Mouse (Mus musculus) thymus, postnatal 10 days (tissue): Measurements from ENCODE around the gene Dlgap4.

Experiments
- DNase-seq, 2 experiments: peaks; one replicate each; pipeline ENCODE4 v3.0.0; 2021; ENCODE audit warnings: low spot score in 2 of 2

Gene Dlgap4

DNA sequence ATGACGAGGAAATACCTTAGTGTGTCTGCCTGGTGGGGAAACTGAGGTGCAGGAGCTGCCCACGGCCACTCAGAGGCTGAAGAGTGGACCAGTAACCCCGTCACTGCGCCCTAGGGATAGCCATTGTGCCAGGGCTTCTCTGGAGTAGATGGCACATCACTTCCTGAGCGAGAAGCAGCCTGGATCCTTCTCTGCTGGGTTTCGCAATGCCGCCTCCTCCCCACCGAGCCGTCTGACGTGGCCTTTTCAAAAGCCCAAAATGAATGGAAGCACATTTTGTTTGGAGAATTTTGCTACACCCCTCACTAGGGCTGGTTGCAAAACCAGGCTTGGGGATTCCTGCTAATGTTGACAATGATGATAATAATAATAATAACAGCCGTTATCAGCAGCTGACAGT lies 4.0 kb downstream of the Dlgap4 start:
- no peak for DNase-seq

DNA sequence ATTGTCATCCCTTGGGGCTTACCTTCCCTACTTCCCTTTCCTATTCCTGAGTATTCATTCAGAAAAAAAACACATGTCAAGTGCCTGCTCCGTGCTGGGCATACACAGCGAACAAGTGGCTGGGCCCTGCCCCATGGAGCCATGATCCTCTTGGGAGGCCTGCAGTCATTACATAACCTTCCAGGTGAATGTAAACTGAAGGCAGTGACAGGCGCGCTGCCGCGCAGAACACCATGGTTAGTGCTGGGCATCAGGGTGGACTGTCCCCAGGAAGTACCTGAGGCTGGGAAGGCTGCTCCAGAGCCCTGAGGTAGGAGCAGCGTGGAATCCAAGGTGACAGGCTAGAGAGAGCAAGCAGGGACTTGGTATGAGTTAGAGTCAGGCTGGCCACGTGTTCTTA lies 7.4 kb downstream of the Dlgap4 start:
- DNase-seq: no peak

DNA sequence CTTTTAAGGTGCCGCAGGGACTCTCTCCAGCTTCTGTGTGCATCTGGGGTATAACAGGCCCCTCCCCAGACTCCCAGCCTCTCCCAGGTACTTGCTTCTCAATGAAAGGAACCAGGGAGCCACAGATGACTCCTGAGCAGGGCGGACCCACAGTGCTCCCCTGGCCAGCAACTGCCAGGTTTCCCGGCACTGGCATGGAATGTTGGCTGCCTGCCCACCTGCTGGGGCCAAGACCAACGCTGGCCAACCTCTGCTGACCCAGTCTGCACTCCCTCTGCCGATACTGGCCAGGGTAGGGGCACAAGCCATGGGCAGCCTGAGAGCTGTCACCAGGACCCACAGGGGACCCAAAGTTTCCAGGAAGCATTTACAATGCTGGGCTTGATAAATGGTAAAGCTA lies 7.9 kb downstream of the Dlgap4 start:
- DNase-seq: no peak

DNA sequence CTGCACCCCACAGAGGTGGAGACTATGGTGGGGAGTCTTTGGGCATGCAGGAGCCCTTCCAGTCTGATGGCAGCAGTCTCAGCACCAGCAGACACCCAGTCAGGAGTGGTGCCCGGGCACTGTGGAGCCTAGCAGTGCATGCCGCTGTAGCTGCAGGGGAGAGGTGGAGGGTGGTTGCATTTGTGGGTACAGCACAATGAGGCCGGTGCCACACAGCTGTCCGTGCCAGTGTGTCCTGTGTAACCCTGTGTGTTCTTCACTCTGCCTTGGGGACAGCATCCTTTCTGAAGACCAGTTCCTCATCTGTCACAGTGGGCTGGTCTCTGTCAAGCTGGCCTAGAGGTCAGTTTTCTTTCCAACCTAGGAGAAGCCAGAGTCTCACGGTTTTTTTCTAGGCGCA lies 8.7 kb downstream of the Dlgap4 start:
- DNase-seq: no peak

DNA sequence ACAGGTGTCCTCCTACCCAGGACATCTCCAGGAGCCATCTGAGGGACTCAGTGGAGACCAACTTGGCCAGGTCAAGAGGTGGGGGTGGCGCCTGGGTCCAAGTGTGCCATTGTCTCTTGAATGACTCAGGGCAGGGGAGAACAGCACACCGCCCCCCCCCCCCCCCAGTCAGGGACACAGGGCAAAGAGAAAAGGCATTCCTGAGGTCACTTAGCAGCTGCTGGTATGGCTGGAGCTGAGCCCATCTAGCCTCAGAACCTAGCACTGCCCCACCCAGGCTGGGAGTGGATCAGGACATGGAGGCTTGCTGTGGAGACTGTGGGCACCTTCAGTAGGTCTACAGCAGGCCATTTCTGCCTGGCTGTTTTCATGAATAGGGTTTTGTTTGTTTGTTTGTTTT lies 9.7 kb downstream of the Dlgap4 start:
- no peak for DNase-seq

DNA sequence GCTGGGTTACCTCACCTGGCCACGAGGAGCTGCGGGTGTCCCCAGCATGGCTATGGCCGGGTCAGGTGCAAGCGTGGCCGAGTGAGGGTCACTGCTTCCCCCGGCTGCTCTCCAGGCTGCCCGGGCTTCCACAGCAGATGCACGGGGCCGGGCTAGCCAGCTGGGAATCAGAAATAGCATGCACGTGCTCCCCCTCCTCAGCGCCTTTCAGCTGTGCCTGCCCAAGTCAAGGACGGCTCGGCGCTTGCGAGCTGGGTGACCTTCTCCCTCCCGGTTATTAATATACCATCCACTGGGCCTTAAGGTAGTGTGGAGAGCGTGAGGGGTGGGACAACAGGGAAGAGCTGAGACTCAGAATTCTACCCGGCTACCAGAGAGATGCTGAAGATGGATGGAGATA lies 11.8 kb downstream of the Dlgap4 start:
- DNase-seq: no peak

DNA sequence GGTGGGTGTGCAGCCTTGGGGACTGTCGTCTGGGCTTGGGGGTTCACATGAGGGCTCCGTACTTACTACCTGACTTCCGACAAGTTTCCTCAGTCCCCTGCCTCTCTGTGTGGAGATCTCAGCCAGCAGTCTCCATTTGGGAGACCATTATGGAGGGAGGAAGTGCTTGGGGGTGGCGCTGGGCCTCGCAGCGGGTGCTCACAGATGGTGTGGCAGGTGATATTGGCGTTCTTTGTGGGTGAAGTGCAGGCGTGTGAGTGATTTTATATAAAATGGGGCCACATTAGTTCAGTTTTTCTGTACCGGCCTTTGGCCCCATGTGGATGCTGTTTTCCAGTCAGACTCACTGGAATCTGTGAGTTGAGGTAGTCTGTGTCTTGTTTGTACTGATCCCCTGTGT lies 12.6 kb downstream of the Dlgap4 start:
- DNase-seq: no peak

DNA sequence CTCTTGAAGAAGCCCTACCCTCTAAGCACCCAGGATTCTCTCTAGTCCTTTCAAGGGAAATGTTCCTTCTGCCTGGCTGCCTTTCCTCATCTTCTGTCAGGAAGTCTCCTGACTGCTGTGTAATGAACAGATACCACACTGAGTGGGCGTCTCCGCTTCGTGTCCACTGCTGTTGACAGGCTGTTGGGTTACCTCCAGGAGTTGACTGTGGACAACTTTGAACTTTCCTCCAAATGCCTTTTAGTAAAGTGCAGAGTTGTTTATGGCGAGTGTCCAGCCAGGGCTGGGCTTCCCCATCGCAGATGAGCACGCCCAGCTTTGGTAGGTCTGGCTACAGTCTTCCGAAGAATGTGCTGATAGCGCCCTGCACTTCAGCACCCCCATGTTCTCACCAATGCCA lies 13.0 kb downstream of the Dlgap4 start:
- DNase-seq: no peak

DNA sequence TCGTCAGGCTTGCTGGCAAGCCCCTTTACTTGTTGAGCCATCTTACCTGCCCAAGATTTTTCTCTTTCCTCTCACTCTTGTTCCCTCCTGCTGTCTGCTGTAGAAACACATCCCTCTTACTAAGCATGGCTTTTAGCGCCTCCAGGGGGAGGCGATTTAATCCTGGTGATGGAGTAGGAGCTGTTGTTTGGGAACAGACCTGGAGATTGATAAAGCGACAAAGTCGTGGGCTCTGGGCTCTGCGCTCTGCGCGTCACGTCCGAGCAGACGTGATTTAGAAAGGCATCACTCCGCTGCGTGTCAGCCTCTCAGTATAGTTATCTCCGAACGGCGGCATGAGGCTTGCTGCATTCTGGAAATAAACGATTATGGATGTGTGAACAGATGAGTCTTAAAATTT lies 14.4 kb downstream of the Dlgap4 start:
- DNase-seq: no peak

DNA sequence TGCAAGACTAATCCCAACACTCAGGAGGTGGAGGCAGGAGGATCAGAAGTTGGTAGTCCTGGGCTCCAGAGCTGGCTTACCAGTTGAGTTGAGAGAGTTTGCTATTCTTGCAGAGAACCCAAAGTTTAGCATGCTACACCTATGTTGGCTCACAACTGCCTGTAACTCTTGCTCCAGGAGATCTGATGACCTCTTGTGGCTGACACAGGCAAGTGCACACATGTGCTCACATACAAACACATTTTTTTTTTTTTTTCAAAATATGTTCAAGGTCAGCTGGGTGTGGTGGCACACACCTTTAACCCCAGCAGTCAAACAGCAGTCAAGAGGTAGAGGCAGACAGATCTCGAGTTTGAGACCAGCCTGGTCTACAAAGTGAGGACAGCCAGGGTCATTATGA lies 16.8 kb downstream of the Dlgap4 start:
- no peak for DNase-seq

DNA sequence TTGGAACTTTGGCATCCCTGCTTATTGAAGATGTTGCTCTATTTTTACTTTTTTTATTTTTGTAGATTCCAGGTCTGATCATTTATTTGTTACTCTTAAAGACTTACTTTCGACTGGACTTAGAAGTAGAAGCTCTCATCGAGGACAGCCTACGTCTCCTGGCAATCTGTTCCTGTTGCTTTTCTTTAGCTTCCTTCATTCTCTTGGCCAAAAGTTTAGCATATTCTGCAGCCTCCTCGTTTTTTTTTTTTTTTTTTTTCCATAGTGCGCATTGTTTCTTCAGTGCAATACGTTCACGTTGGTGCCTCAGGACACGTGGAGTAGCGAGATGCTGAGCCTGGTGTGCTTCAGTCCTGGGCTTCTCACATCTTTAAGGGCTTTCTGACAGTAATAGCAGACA lies 19.2 kb downstream of the Dlgap4 start:
- DNase-seq: no peak

DNA sequence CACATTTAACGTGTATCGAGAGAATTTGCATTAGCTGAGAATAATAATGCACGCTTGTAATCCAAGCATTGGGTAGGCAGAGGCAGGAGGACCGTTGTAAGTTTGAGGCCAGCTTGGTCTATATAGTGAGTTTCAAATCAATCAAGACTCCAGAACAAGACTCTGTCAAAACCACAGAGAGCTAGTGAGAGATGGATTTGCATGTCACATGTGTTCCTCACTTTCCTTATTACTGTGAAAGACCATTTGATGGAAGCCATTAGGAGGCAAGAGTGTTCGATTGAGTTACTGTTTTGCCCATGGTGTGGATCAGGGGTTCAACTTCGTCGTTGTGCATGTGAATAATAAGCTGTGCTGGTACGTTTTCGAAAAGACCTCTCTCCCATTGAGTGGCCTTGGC lies 21.6 kb downstream of the Dlgap4 start:
- no peak for DNase-seq

DNA sequence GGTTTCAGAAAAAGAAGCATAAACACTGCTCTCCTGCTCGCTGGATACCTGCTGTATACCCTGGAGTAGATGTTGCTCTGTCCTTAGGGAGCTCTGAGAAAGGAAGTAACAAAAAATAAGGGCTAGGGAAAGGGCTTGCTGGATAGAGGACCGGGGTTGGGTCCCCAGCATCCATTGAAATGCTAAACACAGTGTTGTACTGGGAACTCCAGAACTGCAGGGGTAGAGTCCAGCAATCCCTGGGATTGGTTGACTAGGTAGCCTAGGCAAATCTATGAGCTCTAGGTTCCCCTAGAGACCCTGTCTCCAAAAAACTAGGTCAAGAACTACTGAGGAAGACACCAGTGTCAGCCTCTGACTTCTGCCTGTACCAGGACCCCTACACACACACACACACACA lies 27.6 kb downstream of the Dlgap4 start:
- no peak for DNase-seq

DNA sequence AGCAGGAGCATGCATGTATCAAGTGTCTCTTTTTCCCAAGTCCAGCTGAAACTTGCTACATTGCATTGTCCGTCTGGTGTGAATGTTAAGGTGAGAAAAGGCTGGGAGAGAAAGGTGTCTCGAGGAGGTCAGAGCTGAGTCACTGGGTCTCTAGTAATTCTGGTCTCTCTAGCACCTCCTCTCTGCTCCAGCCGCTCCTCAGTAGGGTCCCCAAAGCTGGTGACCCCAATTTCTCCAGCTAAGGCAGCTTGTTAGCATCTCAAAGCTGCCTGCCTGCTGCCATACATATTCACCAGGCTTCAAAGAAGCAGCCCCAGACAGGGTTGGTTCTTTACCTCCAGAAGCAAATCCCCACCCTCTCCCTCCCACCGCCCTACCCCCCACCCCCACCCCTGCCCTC lies 29.4 kb downstream of the Dlgap4 start:
- DNase-seq: no peak

DNA sequence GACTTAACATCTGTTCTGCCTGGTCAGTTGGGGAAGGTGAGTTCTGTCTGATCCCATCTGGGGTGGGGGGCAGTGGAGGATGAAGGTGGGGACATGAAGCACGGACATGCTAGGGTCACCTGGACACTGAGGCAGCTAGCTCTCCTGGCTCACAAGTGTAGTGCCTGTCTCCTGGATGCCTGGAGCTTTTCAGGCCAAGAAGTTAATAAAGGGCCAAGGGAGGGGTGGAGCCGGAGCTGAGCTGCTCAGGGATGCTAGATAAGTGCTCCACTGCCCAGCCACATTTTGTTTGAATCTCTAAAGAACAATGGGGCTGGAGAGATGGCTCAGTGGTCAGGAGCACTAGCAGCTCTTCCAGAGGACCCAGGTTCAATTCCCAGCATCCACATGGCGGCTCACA lies 29.9 kb downstream of the Dlgap4 start:
- no peak for DNase-seq

DNA sequence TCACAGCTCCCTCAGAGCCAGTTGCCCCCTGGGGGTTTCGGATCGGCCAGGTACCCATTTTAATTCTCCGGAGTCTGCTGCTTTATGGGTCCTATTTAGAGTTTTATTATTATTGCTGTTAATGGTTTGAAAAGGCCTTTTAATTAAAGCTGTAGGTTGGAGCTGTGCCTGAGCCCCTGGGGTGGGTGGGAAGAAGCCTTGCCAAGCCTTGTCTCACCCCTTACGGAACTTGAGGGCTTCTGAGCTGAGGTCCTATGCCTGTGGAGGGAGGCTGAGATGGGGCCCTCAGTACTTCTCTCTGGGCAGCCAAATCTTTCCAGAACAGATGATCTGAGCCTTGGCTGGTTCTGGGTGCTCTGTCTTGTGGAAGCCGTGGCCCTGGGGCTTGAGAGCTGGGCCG lies 31.6 kb downstream of the Dlgap4 start:
- no peak for DNase-seq

DNA sequence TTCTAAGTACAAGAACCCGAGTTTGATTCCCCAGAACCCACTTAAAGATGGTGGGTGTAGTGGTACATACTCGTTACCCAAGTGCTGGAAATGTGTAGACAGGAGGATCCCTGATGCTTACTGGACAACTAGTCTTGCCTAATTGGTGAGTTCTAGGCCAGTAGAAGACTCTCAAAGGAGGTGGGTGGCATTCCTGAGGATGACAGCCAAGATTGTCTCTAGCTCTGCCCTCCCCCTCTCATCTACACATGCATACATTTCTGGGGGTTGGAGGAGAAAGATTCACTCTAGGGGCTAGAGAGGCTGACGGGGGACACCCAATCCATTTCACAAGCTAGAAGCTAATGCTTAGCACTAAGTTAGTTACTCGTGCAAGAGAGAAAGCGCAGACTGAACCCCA lies 33.4 kb downstream of the Dlgap4 start:
- DNase-seq: no peak

DNA sequence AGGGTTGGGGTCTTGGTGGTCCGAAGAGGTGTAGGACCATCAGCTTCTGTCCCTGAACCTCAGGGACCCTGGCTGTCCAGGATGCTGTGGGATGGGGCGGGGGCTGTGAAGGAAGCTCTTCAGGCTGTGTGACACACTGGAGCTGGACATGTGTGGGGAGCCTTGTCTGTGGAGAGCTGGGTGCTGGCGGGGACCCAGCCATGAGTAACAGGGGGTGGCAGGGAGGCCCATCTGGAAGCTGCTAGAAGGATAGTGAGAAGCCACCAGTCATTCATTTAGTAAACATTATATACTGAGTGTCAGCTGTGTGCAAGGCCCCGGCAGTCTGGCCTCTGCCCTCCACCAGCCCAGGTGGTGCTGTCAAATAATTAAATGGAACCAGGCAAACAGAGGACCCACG lies 34.5 kb downstream of the Dlgap4 start:
- DNase-seq: no peak

DNA sequence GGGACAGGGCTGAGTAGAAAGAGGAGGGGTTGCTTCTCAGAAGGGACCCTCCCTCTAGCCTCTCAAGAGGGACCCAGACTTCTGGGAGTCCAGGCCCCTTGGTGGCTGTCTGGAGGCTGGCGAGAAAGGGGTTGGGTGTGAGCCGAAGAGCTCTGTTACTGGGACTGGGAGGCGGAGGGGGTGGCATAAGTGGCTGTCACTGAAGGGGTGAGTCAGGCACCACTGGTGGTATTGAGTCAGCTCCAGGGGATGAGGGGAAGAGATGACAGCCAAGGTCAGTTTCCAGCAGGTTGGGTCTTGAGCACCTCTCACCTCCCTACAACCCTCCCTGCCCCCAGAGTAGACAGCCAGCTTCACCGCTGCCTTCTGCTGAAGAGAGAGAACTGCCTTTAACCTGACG lies 35.9 kb downstream of the Dlgap4 start:
- no peak for DNase-seq

DNA sequence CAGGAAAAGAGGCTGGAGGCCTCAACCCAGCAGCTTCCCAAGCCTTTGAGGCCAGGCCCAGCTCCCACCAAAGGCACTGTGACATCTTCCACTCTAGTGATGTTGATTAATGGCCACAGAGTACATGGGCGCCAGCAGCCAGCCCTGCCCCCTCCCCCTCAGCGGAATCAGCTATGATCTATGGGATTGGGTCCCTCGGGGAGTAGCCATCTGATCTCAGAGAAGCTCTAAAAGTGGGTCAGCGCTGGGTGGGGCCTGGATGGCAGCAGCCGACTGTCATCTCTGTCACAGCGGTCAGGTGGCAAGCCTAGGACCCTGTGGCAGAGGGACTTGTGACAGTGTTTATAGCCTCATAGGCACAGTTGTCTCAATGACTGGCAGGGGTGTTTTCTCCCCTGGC lies 37.5 kb downstream of the Dlgap4 start:
- DNase-seq: no peak

DNA sequence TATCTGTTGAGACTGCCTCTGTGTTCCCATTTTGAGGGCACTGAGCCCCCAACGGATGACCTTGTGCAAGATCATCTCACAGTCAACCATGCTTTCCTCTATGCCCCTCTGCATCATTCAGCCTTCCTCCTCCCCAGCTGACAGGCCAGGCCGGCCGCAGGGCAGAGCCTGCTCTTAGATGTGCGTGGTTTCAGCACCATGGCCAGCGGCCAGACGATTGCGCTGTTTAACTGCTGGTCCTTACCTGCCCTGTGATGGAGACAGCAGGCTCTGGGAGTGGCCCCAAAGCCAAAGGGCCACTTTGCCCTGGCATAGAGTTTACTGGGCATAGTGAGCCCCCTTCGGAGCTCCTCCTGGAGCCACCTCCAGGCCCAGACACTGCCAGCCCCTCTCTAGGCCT lies 39.3 kb downstream of the Dlgap4 start:
- DNase-seq: peak in 1 of 2 experiments; percentile 57

DNA sequence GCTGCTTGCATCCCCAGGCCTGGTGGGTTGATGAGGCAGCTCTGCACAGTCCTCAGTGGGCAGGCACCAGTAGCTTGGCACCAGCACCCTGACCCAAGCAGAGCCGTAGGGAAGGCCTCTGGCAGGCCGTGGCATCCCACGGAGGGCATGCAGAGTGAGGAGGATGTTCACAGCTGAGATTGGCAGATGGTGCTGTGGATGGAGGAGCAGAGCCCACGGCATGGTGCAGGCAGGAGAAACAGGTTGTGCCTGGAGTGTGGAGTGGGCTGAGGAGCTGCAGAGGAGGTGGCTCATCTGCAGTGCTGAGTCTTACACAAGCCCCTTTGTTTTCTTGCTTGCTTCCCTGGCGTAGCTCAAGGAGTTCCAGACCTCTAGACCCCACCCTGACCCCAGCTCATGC lies 40.6 kb downstream of the Dlgap4 start:
- DNase-seq: no peak

DNA sequence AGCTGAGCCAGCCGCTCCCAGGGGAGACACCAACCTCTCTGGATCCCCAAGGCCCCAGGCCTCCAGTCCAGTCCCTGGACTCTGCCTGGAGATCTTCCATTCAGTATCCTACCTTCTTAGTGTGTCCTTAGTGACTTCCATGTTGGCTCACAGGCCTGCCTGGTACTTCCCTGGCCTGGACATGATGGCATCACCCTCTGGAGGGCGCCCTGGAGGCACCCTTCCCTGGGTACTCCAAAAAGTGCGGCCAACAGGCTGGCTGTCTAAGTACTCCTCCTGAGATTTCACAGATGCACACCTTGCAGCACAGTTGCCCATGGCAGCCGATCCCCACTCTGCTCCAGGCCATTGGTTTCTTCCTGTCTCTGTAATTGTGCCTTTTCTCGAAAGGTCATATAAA lies 42.1 kb downstream of the Dlgap4 start:
- DNase-seq: no peak

DNA sequence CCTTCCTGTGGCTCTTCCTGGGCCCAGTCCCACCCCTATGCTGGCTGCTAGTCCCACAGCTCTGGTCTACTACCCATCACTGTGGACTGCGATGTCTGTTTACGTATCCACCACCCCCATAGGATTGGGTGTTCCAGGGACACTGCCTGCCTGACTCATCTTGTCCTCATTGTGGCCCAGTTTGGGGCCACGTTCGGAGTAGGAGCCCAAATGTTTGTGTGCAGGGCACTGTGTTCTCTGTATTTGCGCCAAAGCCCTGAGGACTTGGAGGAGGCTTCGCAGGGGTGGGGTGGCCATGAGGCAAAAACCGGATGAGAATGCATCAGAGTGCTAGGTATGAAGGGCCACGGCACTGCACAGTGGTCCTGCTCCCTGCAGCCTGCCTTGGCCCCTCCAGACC lies 44.0 kb downstream of the Dlgap4 start:
- no peak for DNase-seq

DNA sequence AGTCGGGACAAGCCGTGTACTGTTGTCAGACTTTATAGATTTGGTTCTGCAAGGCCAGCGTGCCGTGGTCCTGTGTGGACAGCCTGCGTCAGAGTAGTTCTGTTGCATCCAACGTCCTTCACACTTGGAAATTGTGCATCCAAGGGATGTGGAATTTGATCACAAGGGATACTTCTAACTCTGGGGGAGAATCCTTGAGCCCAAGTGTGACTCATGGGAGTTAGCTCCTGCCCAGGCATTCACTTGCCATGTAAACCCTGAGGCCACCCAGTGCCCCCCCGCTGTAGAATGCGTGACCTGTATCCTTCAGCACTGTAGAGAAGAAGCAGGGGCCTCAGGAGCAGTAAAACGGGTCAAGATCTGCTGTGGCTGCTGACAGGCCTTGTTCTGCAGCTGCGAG lies 44.7 kb downstream of the Dlgap4 start:
- DNase-seq: no peak
